Mouse (Mus musculus): Measurements from ENCODE around the gene Strn3. TPM values are rescaled to one million over a fixed set of nuclear protein-coding genes. Genes with fewer than 3 reads are reported as not detected.
A peak's percentile ranks its signal among the peaks of the same experiment; 100 is the strongest.
"Not testable (repeated sequence)": the region's sequence is repeated elsewhere in the genome, so short reads cannot be mapped to it uniquely, and the experiment has no call there.

Gene Strn3
- polyA plus RNA-seq, 1 experiment: 77.4 TPM

DNA sequence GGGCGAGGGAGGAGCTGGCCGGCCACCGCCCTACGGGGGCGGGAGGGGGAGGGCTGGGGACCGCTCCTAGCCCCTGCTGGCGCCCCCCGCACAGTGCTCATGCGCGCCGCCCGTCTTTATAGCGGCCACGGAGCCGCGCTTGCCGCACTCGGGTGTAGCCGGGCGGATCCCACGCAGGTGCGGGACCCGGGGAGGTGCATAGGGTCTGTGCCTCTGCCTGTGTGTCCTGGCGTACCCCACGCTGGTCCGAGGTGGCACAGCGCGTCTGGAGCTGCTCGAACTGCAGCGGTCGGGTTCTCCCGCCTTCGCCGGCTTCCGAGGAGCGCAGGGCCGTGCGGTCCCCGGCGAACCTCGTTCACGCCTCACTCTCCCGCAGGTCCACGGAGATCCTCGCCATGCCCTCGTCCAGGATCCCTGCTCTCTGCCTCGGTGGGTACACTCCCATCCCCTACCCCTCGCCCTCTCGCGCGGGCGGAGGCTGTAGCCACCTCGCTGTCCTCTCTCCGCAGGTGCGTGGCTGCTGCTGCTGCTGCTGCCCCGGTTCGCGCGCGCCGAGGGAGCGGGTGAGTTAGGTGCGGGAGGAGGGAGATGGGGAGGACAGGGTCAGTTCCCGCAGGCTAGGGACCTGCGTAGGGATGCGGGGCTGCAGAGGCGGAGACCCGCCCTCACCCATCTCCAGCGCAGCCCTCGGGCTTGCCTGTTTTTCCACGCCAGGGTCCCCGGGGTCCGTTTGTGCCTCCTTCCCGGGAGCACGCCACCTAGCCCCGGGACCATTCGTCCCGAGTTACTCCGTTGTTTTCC is 98.3 kb downstream of the Strn3 start, which contains the start of gene Coch:
TSS of gene Coch (plus strand) at position 113 of the 801 bp plus-strand sequence.
- TF ChIP-seq CTCF (IDR thresholded peaks at IDR 0.05; ENCODE audit: borderline replicate concordance, insufficient read depth, low read depth, low read length): no peak
- peak in 1 of 2 experiments; percentile 19 for DNase-seq
- no peaks in the 10 kb centered on the region for H3K4me1 ChIP-seq (ENCODE audit: control insufficient read depth, insufficient read depth, low read length)
- WGBS: under 1% methylated on average over 79 of the region's 79 CpGs
- H3K27ac ChIP-seq (ENCODE audit: insufficient read depth, low read length): no peak within 1 kb of the TSS
- H3K27me3 ChIP-seq (ENCODE audit: control insufficient read depth, insufficient read depth, low read length): no peaks in the 10 kb centered on the region; the same call in 1 of the 2 replicates
- peak within 1 kb of the TSS; percentile 43 for H3K4me3 ChIP-seq (replicated peaks; ENCODE audit: insufficient read depth, low read depth, low read length)

DNA sequence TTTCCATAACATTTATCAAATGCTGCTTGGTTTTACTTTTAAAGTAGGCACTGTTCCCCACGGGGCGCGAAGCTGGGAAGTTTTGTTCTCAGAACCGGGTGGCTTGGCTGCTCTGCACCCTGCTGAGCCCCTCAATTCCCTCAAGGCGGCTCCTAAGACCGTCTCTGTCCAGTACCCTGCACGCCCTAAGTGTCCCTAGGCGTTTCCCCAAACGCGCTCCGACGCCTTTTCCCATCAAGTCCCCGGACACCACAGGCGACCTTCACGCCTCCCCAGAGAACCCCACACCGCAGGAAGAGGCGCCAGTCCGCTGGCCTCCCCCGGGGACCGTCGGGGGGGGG is 98.8 kb downstream of the Strn3 start:
- no peaks in the 10 kb centered on the region for H3K4me1 ChIP-seq (ENCODE audit: control insufficient read depth, insufficient read depth, low read length)
- DNase-seq: no peak
- no peaks in the 10 kb centered on the region; the same call in 1 of the 2 replicates for H3K27me3 ChIP-seq (ENCODE audit: control insufficient read depth, insufficient read depth, low read length)
- WGBS: 3% methylated on average over 21 of the region's 21 CpGs
- TF ChIP-seq CTCF (IDR thresholded peaks at IDR 0.05; ENCODE audit: borderline replicate concordance, insufficient read depth, low read depth, low read length) (no peak), POLR2A (IDR thresholded peaks at IDR 0.05; ENCODE audit: borderline replicate concordance, insufficient read depth, low read length) (no peak)
- peak overlapping the region; percentile 11 for H3K4me3 ChIP-seq (replicated peaks; ENCODE audit: insufficient read depth, low read depth, low read length)
- no peak overlapping the region for H3K27ac ChIP-seq (ENCODE audit: insufficient read depth, low read length)

DNA sequence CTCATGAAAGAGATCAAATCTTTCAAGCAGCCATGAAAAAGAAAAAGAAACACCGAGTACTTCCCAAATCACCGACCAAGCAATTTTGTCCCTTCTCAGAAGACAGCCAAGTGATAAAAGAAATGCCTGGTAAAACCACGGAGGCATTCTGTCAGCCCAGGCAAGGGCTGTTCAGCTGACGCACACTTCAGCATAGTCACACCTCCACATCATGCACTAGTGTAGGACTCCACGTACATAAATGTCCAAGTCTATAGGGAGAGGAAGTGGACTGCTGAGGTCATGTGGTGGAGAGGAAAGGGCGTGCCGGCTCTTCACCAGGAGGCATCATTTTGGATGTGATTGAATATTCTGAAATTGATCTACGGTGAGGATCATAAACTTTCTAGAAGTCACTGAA is 99.8 kb downstream of the Strn3 start:
- Histone ChIP-seq H3K4me3 (replicated peaks; ENCODE audit: insufficient read depth, low read depth, low read length) (no peak overlapping the region), H3K4me1 (ENCODE audit: control insufficient read depth, insufficient read depth, low read length) (no peaks in the 10 kb centered on the region), H3K27me3 (ENCODE audit: control insufficient read depth, insufficient read depth, low read length) (no peaks in the 10 kb centered on the region; the same call in 1 of the 2 replicates), H3K27ac (ENCODE audit: insufficient read depth, low read length) (no peak overlapping the region)
- DNase-seq: no peak
- TF ChIP-seq CTCF (IDR thresholded peaks at IDR 0.05; ENCODE audit: borderline replicate concordance, insufficient read depth, low read depth, low read length): no peak
- TF ChIP-seq POLR2A (IDR thresholded peaks at IDR 0.05; ENCODE audit: borderline replicate concordance, insufficient read depth, low read length): no peak
- 57% methylated on average over 8 of the region's 8 CpGs for WGBS

DNA sequence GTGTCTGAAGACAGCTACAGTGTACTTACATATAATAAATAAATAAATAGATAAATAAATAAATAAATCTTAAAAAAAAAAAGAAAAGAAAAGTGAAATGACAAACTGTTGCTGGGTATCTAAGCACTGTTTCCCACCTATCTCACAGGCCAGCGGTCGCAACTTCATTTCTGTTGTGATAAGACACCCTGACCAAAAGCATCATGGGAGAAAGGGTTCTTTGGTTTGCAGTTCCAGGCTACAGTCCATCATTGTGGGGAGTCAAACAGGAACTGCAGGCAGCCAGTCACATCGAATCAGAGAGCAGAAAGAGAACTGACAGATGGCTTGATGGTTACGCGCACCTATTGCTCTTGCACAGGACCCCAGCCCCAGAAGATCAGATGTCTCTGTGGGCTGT is 102.4 kb downstream of the Strn3 start:
- H3K4me3 ChIP-seq (replicated peaks; ENCODE audit: insufficient read depth, low read depth, low read length): no peak overlapping the region
- 74% methylated on average over 5 of the region's 5 CpGs for WGBS
- H3K27me3 ChIP-seq (ENCODE audit: control insufficient read depth, insufficient read depth, low read length): no peaks in the 10 kb centered on the region; the same call in 1 of the 2 replicates
- no peak for DNase-seq
- H3K4me1 ChIP-seq (ENCODE audit: control insufficient read depth, insufficient read depth, low read length): no peaks in the 10 kb centered on the region
- H3K27ac ChIP-seq (ENCODE audit: insufficient read depth, low read length): no peak overlapping the region
- TF ChIP-seq POLR2A (IDR thresholded peaks at IDR 0.05; ENCODE audit: borderline replicate concordance, insufficient read depth, low read length) (no peak), CTCF (IDR thresholded peaks at IDR 0.05; ENCODE audit: borderline replicate concordance, insufficient read depth, low read depth, low read length) (no peak)

DNA sequence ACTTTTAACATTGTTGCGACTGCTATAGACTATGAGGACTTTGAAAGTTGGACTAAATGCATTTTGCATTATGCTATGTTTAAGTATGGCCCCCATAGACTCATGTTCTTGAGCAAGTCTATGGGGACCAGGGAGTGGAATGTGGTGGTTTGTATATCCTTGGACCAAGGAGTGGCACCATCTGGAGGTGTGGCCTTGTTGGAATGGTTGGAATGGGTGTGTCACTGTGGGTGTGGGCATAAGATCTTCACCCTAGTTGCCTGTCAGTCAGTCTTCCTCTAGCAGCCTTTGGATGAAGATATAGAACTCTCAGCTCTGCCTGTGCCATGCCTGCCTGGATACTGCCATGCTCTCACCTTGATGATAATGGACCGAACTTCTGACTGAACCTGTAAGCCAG is 113.9 kb downstream of the Strn3 start:
- DNase-seq; H3K4me1 ChIP-seq (ENCODE audit: control insufficient read depth, insufficient read depth, low read length); H3K4me3 ChIP-seq (replicated peaks; ENCODE audit: insufficient read depth, low read depth, low read length); H3K27me3 ChIP-seq (ENCODE audit: control insufficient read depth, insufficient read depth, low read length); H3K27ac ChIP-seq (ENCODE audit: insufficient read depth, low read length): not testable (repeated sequence)
- 90% methylated on average over 2 of the region's 2 CpGs for WGBS

DNA sequence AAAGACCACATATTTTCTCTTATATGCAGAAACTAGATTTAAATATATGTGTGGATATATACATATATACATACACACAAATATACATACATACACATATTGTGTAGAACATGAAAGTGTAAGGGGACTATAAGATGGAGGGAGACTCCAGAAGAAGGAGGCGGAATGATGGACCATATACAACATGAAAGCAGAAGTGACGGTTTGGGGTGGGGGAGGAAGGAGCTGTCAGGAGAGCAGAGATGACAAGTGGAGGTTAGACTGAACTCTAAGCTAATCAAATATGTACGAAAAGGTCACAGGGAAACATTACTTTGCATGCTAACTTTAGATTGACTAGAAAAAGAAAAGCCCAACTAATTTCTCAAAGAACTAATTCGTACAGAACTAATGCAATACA is 119.0 kb downstream of the Strn3 start:
- Histone ChIP-seq H3K4me1 (ENCODE audit: control insufficient read depth, insufficient read depth, low read length) (no peaks in the 10 kb centered on the region), H3K27ac (ENCODE audit: insufficient read depth, low read length) (no peak overlapping the region), H3K27me3 (ENCODE audit: control insufficient read depth, insufficient read depth, low read length) (no peaks in the 10 kb centered on the region), H3K4me3 (replicated peaks; ENCODE audit: insufficient read depth, low read depth, low read length) (no peak overlapping the region)
- DNase-seq: no peak
- 92% methylated on average over 4 of the region's 4 CpGs for WGBS
- TF ChIP-seq POLR2A (IDR thresholded peaks at IDR 0.05; ENCODE audit: borderline replicate concordance, insufficient read depth, low read length) (no peak), CTCF (IDR thresholded peaks at IDR 0.05; ENCODE audit: borderline replicate concordance, insufficient read depth, low read depth, low read length) (no peak)

DNA sequence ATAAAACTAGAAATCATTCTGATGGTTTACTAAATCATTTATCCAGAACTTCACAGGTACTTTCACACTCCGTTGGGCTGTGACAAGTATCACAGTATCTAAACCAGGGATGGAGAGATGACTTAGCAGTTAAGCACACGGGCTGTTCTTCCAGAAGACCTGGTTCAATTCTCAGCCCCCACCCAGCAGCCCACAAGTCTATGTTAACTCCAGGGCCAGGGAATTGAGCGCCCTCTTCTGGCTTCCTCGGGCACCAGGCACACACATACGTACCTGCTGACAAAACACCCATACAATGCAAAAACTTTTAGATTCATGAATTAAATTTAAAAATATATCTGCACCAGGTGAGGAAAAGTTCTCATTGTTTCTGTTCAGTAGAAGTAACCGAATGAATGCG is 121.8 kb downstream of the Strn3 start:
- 66% methylated on average over 7 of the region's 7 CpGs for WGBS
- Histone ChIP-seq H3K4me1 (ENCODE audit: control insufficient read depth, insufficient read depth, low read length) (no peaks in the 10 kb centered on the region), H3K27me3 (ENCODE audit: control insufficient read depth, insufficient read depth, low read length) (no peaks in the 10 kb centered on the region), H3K27ac (ENCODE audit: insufficient read depth, low read length) (no peak overlapping the region), H3K4me3 (replicated peaks; ENCODE audit: insufficient read depth, low read depth, low read length) (no peak overlapping the region)
- no peak for DNase-seq
- TF ChIP-seq CTCF (IDR thresholded peaks at IDR 0.05; ENCODE audit: borderline replicate concordance, insufficient read depth, low read depth, low read length) (no peak), POLR2A (IDR thresholded peaks at IDR 0.05; ENCODE audit: borderline replicate concordance, insufficient read depth, low read length) (no peak)

DNA sequence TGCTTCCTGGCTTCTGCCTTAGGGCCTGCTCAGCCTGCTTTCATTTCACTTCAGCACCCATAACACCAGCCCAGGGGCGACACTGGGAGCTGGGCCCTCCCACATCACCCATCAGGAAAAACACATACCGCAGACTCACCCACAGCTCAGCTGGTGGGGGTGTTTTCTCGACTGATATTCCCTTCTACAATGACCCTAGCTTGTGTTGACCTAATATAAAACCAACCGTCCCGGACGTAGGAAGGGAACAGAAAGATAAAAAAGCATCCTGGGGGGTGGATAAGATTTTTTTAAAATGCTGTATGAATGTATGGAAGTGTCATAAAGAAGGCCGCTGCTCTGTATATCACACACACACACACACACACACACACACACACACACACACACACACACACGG is 122.2 kb downstream of the Strn3 start:
- H3K27me3 ChIP-seq (ENCODE audit: control insufficient read depth, insufficient read depth, low read length): no peaks in the 10 kb centered on the region
- no peak for DNase-seq
- H3K4me1 ChIP-seq (ENCODE audit: control insufficient read depth, insufficient read depth, low read length): no peaks in the 10 kb centered on the region
- no peak overlapping the region for H3K4me3 ChIP-seq (replicated peaks; ENCODE audit: insufficient read depth, low read depth, low read length)
- no peak for TF ChIP-seq CTCF (IDR thresholded peaks at IDR 0.05; ENCODE audit: borderline replicate concordance, insufficient read depth, low read depth, low read length)
- no peak for TF ChIP-seq POLR2A (IDR thresholded peaks at IDR 0.05; ENCODE audit: borderline replicate concordance, insufficient read depth, low read length)
- WGBS: 85% methylated on average over 8 of the region's 8 CpGs
- H3K27ac ChIP-seq (ENCODE audit: insufficient read depth, low read length): no peak overlapping the region

All from cerebellum, adult 2 months (tissue).